Mouse (Mus musculus): ENCODE measurements at regions not wholly inside any gene's neighbourhood (a gene's known extent, or its start where the extent isn't known, plus 50 kb on each side); places are given as distances from the start of the nearest gene placed in this dataset.
"Not testable (repeated sequence)": the region's sequence is repeated elsewhere in the genome, so short reads cannot be mapped to it uniquely, and the experiment has no call there.

DNA sequence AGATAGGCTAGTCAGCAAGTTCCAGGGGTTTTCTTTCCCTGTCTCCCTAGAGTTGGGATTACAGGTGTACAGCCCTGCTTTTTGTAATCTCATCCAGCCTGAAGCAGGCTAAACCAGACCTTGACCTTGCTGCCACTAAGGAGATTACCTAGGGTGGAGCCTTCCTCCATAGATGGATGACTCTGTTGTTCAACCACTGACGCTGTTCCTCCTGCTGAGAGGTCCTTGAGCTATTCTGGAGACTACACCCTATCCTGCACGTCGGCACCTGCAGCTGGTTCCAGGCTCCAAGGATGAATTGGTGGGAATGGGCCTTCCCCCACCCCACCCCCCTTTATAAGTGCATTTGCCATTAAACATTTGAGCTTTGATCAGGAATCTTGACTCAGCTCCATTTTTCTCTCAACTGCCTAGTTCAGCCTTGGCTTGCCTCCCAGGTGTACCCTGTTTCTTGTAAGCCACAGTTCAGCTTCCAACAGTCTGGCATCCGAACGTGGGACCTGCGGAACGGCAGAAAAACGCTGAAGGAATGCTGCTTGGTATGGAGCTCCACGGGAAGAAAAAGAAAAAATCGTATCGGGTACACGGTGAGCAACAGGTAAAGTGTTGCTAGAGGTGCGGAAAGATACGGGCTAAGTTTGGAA, 131.7 kb upstream of the Ube2e1 start:
- Histone ChIP-seq H3K36me3 (no peaks in the 10 kb centered on the region), H3K9ac (replicated peaks) (no peak overlapping the region), H3K4me2 (replicated peaks) (peak overlapping the region; percentile 11; the same call in 1 of the 2 replicates), H3K4me3 (no peak overlapping the region), H3K27me3 (peaks cover 4% of the 10 kb centered on the region; the same call in 1 of the 2 replicates), H3K27ac (replicated peaks) (no peak overlapping the region), H3K9me3 (no peaks in the 10 kb centered on the region), H3K4me1 (0 out of 2 replicates have a peak, but pooled peaks cover 4% of the 10 kb centered on the region)
- WGBS, result 31% methylated on average over 14 of the region's 14 CpGs
- ATAC-seq (ENCODE audit: low FRiP score, low read depth), result no peak

- Histone ChIP-seq H3K4me2 (replicated peaks) (no peak overlapping the region), H3K27ac (replicated peaks) (no peak overlapping the region), H3K4me1 (0 out of 2 replicates have a peak, but pooled peaks cover 2% of the 10 kb centered on the region), H3K4me3 (no peak overlapping the region), H3K9ac (replicated peaks) (no peak overlapping the region), H3K9me3 (no peaks in the 10 kb centered on the region), H3K27me3 (peaks cover 4% of the 10 kb centered on the region; the same call in 1 of the 2 replicates), H3K36me3 (no peaks in the 10 kb centered on the region)
- ATAC-seq (ENCODE audit: low FRiP score, low read depth), result no peak
- 89% methylated on average over 4 of the region's 4 CpGs for WGBS
Measured at GRCm38 (mm10) chr14:18462381-18462780, 130.7 kb upstream of the Ube2e1 start.

DNA sequence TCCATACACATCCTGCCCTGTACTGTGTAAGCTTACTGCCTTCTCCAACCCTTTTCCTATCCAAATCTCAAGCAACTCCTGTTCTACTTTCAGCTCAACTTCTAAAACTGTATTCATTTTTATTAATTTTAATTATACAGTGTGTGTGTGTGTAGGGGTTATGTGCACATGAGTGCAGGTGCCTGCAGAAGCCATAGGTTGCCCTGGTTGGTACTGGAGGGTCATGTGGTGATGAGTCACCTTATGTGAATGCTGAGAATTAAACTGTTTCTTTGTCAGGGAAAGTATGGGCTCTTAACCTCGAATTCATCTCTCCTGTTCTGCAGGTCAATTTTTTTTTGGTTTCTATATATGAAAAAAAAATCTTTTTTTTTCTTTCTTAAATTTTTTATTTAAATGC, 117.0 kb upstream of the Ube2e1 start:
- Histone ChIP-seq H3K27me3 (no peaks in the 10 kb centered on the region), H3K27ac (replicated peaks) (no peak overlapping the region), H3K9me3 (no peaks in the 10 kb centered on the region), H3K4me1 (no peaks in the 10 kb centered on the region), H3K36me3 (no peaks in the 10 kb centered on the region), H3K4me3 (no peak overlapping the region), H3K9ac (replicated peaks) (no peak overlapping the region), H3K4me2 (replicated peaks) (no peak overlapping the region)
- WGBS, result 69% methylated on average over 1 of the region's 1 CpGs
- ATAC-seq (ENCODE audit: low FRiP score, low read depth), result no peak

DNA sequence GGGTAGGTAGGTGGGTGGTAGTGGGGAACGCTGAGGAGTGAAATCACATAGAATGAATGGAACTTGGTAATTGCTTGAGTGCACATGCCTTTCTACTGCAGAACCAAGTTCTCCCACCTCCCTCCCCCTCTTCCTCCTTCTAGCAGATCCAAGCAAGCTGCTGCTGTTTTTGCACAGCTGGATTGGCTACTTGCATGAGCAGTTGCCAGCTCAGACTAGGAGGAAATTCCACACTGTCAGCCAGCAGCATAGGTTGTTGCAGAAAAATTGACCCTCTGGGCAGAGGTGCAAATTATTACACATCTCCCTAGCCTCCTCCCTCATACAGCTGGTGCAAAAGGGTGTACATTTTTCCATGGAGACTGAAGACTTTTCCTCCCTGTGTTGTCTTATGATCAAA, 112.8 kb upstream of the Ube2e1 start:
- Histone ChIP-seq H3K4me3 (no peak overlapping the region), H3K4me2 (replicated peaks) (no peak overlapping the region), H3K9me3 (no peaks in the 10 kb centered on the region), H3K27ac (replicated peaks) (no peak overlapping the region), H3K36me3 (no peaks in the 10 kb centered on the region), H3K27me3 (no peaks in the 10 kb centered on the region), H3K9ac (replicated peaks) (no peak overlapping the region), H3K4me1 (no peaks in the 10 kb centered on the region)
- WGBS, result 90% methylated on average over 1 of the region's 1 CpGs
- ATAC-seq (ENCODE audit: low FRiP score, low read depth), result no peak

DNA sequence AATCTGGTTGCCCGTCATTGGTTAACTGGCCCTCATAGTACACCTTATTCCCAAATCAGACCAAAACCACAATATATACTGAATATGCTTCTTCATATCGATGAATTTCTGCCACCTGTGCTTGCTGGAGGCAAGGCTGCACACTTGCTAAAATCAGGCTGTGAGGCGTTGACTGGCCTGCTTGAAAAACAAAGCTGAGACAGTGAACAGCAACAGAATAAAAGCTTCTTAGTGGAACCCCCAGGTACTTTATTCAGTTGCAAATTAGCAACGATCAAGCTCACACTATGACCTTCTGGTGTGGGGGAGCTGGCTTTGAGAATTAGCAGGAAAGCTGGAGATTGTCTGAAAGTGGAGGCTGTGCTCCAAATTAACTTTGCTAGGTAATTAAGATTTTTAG, 97.3 kb upstream of the Ube2e1 start:
- H3K27ac ChIP-seq (replicated peaks); H3K4me1 ChIP-seq; H3K4me3 ChIP-seq; H3K27me3 ChIP-seq; H3K9ac ChIP-seq (replicated peaks); ATAC-seq (ENCODE audit: low FRiP score, low read depth); H3K4me2 ChIP-seq (replicated peaks); H3K9me3 ChIP-seq; H3K36me3 ChIP-seq: not testable (repeated sequence)
- 24% methylated on average over 4 of the region's 4 CpGs for WGBS

GRCm38 (mm10) chr14:18425887-18426286, 94.2 kb upstream of the Ube2e1 start:
- ATAC-seq (ENCODE audit: low FRiP score, low read depth), result no peak
- Histone ChIP-seq H3K4me1 (no peaks in the 10 kb centered on the region), H3K4me3 (no peak overlapping the region), H3K9ac (replicated peaks) (no peak overlapping the region), H3K36me3 (no peaks in the 10 kb centered on the region), H3K27ac (replicated peaks) (no peak overlapping the region), H3K27me3 (no peaks in the 10 kb centered on the region), H3K4me2 (replicated peaks) (no peak overlapping the region), H3K9me3 (no peaks in the 10 kb centered on the region)

DNA sequence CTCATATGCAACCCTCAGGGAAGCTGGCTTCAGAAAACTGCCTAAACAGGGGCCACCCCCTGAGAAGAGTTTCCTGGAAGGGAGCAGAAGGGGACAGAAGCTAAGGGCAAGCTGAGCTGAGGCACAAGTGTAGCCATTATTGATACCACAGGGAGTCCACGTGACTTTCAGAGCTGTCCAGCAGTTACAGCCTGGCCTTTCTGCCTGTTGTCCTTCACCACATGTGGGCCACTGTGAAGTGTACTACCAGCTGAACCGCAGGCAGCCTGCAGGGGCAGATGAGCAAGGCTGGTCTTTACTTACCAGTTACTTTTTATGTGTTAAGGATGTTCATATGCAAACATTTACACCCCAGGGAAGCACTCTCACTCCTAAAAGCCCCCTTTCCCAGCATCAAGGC, 85.2 kb upstream of the Ube2e1 start:
- no peak overlapping the region for H3K4me2 ChIP-seq (replicated peaks)
- 0% methylated on average over 2 of the region's 2 CpGs for WGBS
- H3K4me1 ChIP-seq, result no peaks in the 10 kb centered on the region
- no peak overlapping the region for H3K9ac ChIP-seq (replicated peaks)
- no peak overlapping the region for H3K4me3 ChIP-seq
- no peaks in the 10 kb centered on the region for H3K36me3 ChIP-seq
- no peaks in the 10 kb centered on the region for H3K9me3 ChIP-seq
- H3K27ac ChIP-seq (replicated peaks), result no peak overlapping the region
- ATAC-seq (ENCODE audit: low FRiP score, low read depth), result 0 out of 2 replicates have a peak, but pooled peaks have one; percentile 38
- no peaks in the 10 kb centered on the region for H3K27me3 ChIP-seq

GRCm38 (mm10) chr14:18416319-18416718, 84.7 kb upstream of the Ube2e1 start:
- Histone ChIP-seq H3K27me3 (no peaks in the 10 kb centered on the region), H3K4me3 (no peak overlapping the region), H3K27ac (replicated peaks) (no peak overlapping the region), H3K9ac (replicated peaks) (no peak overlapping the region), H3K36me3 (no peaks in the 10 kb centered on the region), H3K4me2 (replicated peaks) (no peak overlapping the region), H3K9me3 (no peaks in the 10 kb centered on the region), H3K4me1 (no peaks in the 10 kb centered on the region)
- 72% methylated on average over 4 of the region's 4 CpGs for WGBS
- ATAC-seq (ENCODE audit: low FRiP score, low read depth), result no peak

- Histone ChIP-seq H3K27ac (replicated peaks) (no peak overlapping the region), H3K4me1 (no peaks in the 10 kb centered on the region), H3K36me3 (no peaks in the 10 kb centered on the region), H3K9me3 (no peaks in the 10 kb centered on the region), H3K27me3 (no peaks in the 10 kb centered on the region), H3K4me3 (no peak overlapping the region), H3K9ac (replicated peaks) (no peak overlapping the region), H3K4me2 (replicated peaks) (no peak overlapping the region)
- 96% methylated on average over 4 of the region's 4 CpGs for WGBS
- no peak for ATAC-seq (ENCODE audit: low FRiP score, low read depth)
Measured at GRCm38 (mm10) chr14:18398953-18399352, 67.3 kb upstream of the Ube2e1 start.

DNA sequence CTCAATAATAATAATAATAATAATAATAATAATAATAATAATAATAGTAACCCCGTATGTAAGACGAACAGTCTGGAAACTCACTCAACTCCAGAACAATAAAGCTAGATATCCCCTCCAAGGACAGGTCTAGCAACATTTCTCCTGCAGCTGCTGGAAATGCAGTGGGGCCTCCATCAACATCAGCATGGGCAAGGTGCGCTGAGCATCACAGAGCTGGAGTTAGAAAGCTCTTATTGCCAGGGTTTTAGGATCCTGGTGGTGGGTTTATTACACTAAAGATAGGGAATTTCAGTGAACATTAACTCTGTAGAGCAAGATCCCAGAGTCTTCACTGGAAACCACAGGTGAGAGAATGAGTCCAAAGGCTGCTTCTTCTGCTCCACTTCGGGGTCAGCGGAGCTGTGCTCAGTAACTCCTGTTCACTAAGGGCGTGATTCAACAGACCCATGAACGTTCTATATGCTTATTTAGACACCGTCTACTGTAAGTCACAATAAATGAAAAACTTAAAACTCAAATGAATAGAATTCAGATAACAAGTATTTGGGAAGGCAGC, 64.6 kb upstream of the Ube2e1 start:
- no peak for ATAC-seq (ENCODE audit: low FRiP score, low read depth)
- Histone ChIP-seq H3K4me1 (no peaks in the 10 kb centered on the region), H3K9me3 (no peaks in the 10 kb centered on the region), H3K27me3 (no peaks in the 10 kb centered on the region), H3K36me3 (no peaks in the 10 kb centered on the region), H3K4me3 (no peak overlapping the region), H3K27ac (replicated peaks) (no peak overlapping the region), H3K4me2 (replicated peaks) (no peak overlapping the region), H3K9ac (replicated peaks) (no peak overlapping the region)
- WGBS, result 94% methylated on average over 8 of the region's 8 CpGs

- Histone ChIP-seq H3K9ac (replicated peaks) (no peak overlapping the region), H3K9me3 (no peaks in the 10 kb centered on the region), H3K4me1 (no peaks in the 10 kb centered on the region), H3K4me2 (replicated peaks) (no peak overlapping the region), H3K27me3 (no peaks in the 10 kb centered on the region), H3K27ac (replicated peaks) (no peak overlapping the region), H3K4me3 (no peak overlapping the region), H3K36me3 (no peaks in the 10 kb centered on the region)
- 93% methylated on average over 3 of the region's 3 CpGs for WGBS
- ATAC-seq (ENCODE audit: low FRiP score, low read depth), result no peak
Measured at GRCm38 (mm10) chr14:18394071-18394745, 62.5 kb upstream of the Ube2e1 start.

DNA sequence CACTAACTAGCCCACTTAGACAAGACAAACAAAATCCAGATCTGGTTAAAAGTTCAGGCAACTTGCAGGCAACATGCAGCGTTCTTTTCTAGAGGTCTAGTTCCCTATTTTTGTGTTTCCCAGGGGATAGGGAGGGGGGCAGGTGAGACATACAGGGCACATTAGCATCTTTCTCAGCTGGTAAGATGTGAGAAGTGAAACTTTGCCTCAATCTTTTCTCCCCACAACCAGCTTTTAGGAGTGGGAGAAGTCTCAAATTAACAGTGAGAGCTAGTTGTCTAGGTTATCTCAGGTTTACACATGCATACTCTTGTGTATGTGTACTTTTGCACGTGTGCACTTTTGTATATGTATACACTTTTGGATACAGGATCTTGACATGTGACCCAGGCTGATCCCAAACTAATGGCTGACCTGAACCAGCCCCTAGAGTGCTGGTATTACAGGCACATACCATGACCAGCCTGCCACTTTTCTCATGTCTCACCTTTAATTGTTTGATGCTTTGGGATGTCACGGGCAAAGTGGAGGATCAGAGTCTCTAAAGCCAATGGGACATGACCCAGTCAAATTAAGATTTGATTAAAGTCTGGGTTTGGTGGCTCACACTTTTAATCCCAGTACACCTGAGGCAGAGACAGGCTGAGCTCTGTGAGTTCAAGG, 60.3 kb upstream of the Ube2e1 start:
- H3K9me3 ChIP-seq, result no peaks in the 10 kb centered on the region
- H3K4me3 ChIP-seq, result no peak overlapping the region
- H3K36me3 ChIP-seq, result no peaks in the 10 kb centered on the region
- 84% methylated on average over 3 of the region's 3 CpGs for WGBS
- no peak overlapping the region for H3K4me2 ChIP-seq (replicated peaks)
- H3K27me3 ChIP-seq, result no peaks in the 10 kb centered on the region
- H3K9ac ChIP-seq (replicated peaks), result no peak overlapping the region
- no peaks in the 10 kb centered on the region for H3K4me1 ChIP-seq
- ATAC-seq (ENCODE audit: low FRiP score, low read depth), result no peak
- no peak overlapping the region for H3K27ac ChIP-seq (replicated peaks)
